Mouse (Mus musculus) stomach, embryonic 15.5 days (tissue): Measurements from ENCODE around the gene Dpp6. TPM values are rescaled to one million over a fixed set of nuclear protein-coding genes. Genes with fewer than 3 reads are reported as not detected.

Experiments used
- ATAC-seq: fragments of 200-750 bp; cut with Nextera tagmentation; 2 replicates; pipeline ENCODE4 v1.8.0; 2017; ENCODE audit warnings: low read depth, moderate number of reproducible peaks, moderate TSS enrichment; ENCODE audit not compliant: insufficient read depth, low FRiP score
- H3K27ac ChIP-seq: fragments of 300-500 bp; sonication (generic); 2 replicates; pipeline ENCODE4 v1.5.1; 2015; ENCODE audit warnings: mild to moderate bottlenecking, inconsistent platforms
- H3K27me3 ChIP-seq: fragments of 300-500 bp; sonication (generic); replicated peaks from 2 replicates; pipeline ENCODE4 v1.6.1; 2015; ENCODE audit warnings: inconsistent platforms
- H3K36me3 ChIP-seq: fragments of 300-500 bp; sonication (generic); 2 replicates; pipeline ENCODE4 v1.6.1; 2015; ENCODE audit warnings: inconsistent platforms
- H3K4me1 ChIP-seq: fragments of 300-500 bp; sonication (generic); 2 replicates; pipeline ENCODE4 v1.6.1; 2015; ENCODE audit warnings: inconsistent platforms
- H3K4me2 ChIP-seq: fragments of 300-500 bp; sonication (generic); 2 replicates; pipeline ENCODE4 v1.6.1; 2015; ENCODE audit warnings: mild to moderate bottlenecking, inconsistent platforms
- H3K4me3 ChIP-seq: fragments of 300-500 bp; sonication (generic); replicated peaks from 2 replicates; pipeline ENCODE4 v1.5.1; 2015; ENCODE audit warnings: inconsistent platforms
- H3K9ac ChIP-seq: fragments of 300-500 bp; sonication (generic); 2 replicates; pipeline ENCODE4 v1.6.1; 2015; ENCODE audit warnings: inconsistent platforms
- H3K9me3 ChIP-seq: fragments of 300-500 bp; sonication (generic); 2 replicates; pipeline ENCODE4 v1.6.1; 2016; ENCODE audit warnings: inconsistent platforms
- WGBS: fragments of 180-500 bp; shearing (Covaris S2); methylation state at CpG from one replicate; pipeline ENCODE4 v1.1.7; 2015; 5-methylcytosine and 5-hydroxymethylcytosine counted together
- polyA plus RNA-seq: library from polyadenylated mRNA; unstranded; fragments of >200 nt; fragmentation: Nextera tagmentation; extraction: Ambion mirVana; gene quantifications from 2 replicates; pipeline ENCODE4 v1.2.1, GENCODE M21; 2015

The Dpp6 gene
- polyA plus RNA-seq, 1 experiment from 2014 or later: 2.4 TPM

GRCm38 (mm10) chr5:27037796-27038195 is 220.8 kb downstream of the Dpp6 start:
- H3K27ac ChIP-seq: no peak overlapping the region
- no peaks in the 10 kb centered on the region for H3K36me3 ChIP-seq
- 61% methylated on average over 5 of the region's 5 CpGs for WGBS
- ATAC-seq: no peak
- H3K27me3 ChIP-seq: no peaks in the 10 kb centered on the region
- H3K4me1 ChIP-seq: no peaks in the 10 kb centered on the region
- no peak overlapping the region for H3K4me3 ChIP-seq
- no peaks in the 10 kb centered on the region for H3K9me3 ChIP-seq
- no peak overlapping the region for H3K4me2 ChIP-seq
- no peak overlapping the region for H3K9ac ChIP-seq

- ATAC-seq: no peak
- no peaks in the 10 kb centered on the region for H3K36me3 ChIP-seq
- WGBS: 30% methylated on average over 7 of the region's 7 CpGs
- H3K4me1 ChIP-seq: no peaks in the 10 kb centered on the region
- no peaks in the 10 kb centered on the region for H3K9me3 ChIP-seq
- H3K27me3 ChIP-seq: peaks cover 29% of the 10 kb centered on the region
- no peak overlapping the region for H3K27ac ChIP-seq
- H3K4me2 ChIP-seq: no peak overlapping the region
- no peak overlapping the region for H3K4me3 ChIP-seq
- no peak overlapping the region for H3K9ac ChIP-seq
These were observed 231.2 kb downstream of the Dpp6 start for GRCm38 (mm10) chr5:27048167-27048566.

GRCm38 (mm10) chr5:27048926-27049325 is 231.9 kb downstream of the Dpp6 start:
- Histone ChIP-seq H3K4me3 (peak overlapping the region; percentile 15; the same call in 1 of the 2 replicates), H3K27me3 (peaks cover 29% of the 10 kb centered on the region)
- no peak for ATAC-seq

GRCm38 (mm10) chr5:27049341-27050091 is 232.5 kb downstream of the Dpp6 start:
- Histone ChIP-seq H3K27me3 (peaks cover 29% of the 10 kb centered on the region), H3K9ac (no peak overlapping the region), H3K4me1 (no peaks in the 10 kb centered on the region), H3K4me3 (peak overlapping the region; percentile 15), H3K9me3 (no peaks in the 10 kb centered on the region), H3K36me3 (no peaks in the 10 kb centered on the region), H3K4me2 (peak overlapping the region; percentile 36), H3K27ac (no peak overlapping the region)
- no peak for ATAC-seq
- 1% methylated on average over 53 of the region's 55 CpGs for WGBS

More at GRCm38 (mm10) chr5:27048926-27049325, 231.9 kb downstream of the Dpp6 start:
- peak overlapping the region; percentile 36 for H3K4me2 ChIP-seq
- no peak overlapping the region for H3K27ac ChIP-seq
- no peaks in the 10 kb centered on the region for H3K4me1 ChIP-seq
- WGBS: 6% methylated on average over 9 of the region's 9 CpGs
- H3K9me3 ChIP-seq: no peaks in the 10 kb centered on the region
- H3K9ac ChIP-seq: no peak overlapping the region
- no peaks in the 10 kb centered on the region for H3K36me3 ChIP-seq

GRCm38 (mm10) chr5:27051250-27051649 is 234.2 kb downstream of the Dpp6 start:
- Histone ChIP-seq H3K27ac (no peak overlapping the region), H3K4me3 (no peak overlapping the region), H3K27me3 (peaks cover 29% of the 10 kb centered on the region), H3K9me3 (no peaks in the 10 kb centered on the region), H3K9ac (no peak overlapping the region), H3K4me1 (no peaks in the 10 kb centered on the region), H3K4me2 (no peak overlapping the region), H3K36me3 (no peaks in the 10 kb centered on the region)
- no peak for ATAC-seq
- WGBS: 38% methylated on average over 3 of the region's 3 CpGs

GRCm38 (mm10) chr5:27052441-27052840 is 235.4 kb downstream of the Dpp6 start:
- no peaks in the 10 kb centered on the region for H3K4me1 ChIP-seq
- no peak overlapping the region for H3K9ac ChIP-seq
- no peak for ATAC-seq
- 22% methylated on average over 2 of the region's 2 CpGs for WGBS
- H3K27me3 ChIP-seq: peaks cover 29% of the 10 kb centered on the region
- no peaks in the 10 kb centered on the region for H3K36me3 ChIP-seq
- H3K27ac ChIP-seq: no peak overlapping the region
- H3K4me2 ChIP-seq: no peak overlapping the region
- H3K4me3 ChIP-seq: no peak overlapping the region
- no peaks in the 10 kb centered on the region for H3K9me3 ChIP-seq

GRCm38 (mm10) chr5:27056436-27056835 is 239.4 kb downstream of the Dpp6 start:
- H3K9ac ChIP-seq: no peak overlapping the region
- ATAC-seq: no peak
- H3K36me3 ChIP-seq: no peaks in the 10 kb centered on the region
- no peaks in the 10 kb centered on the region for H3K4me1 ChIP-seq
- H3K4me2 ChIP-seq: no peak overlapping the region
- H3K9me3 ChIP-seq: no peaks in the 10 kb centered on the region
- H3K27ac ChIP-seq: no peak overlapping the region
- 0 out of 2 replicates have a peak, but pooled peaks cover 2% of the 10 kb centered on the region for H3K27me3 ChIP-seq
- H3K4me3 ChIP-seq: no peak overlapping the region
- 40% methylated on average over 5 of the region's 5 CpGs for WGBS

GRCm38 (mm10) chr5:27060114-27060513 is 243.1 kb downstream of the Dpp6 start:
- Histone ChIP-seq H3K9me3 (no peaks in the 10 kb centered on the region), H3K9ac (no peak overlapping the region), H3K4me1 (no peaks in the 10 kb centered on the region), H3K4me3 (no peak overlapping the region), H3K4me2 (no peak overlapping the region), H3K27me3 (no peaks in the 10 kb centered on the region), H3K27ac (no peak overlapping the region), H3K36me3 (no peaks in the 10 kb centered on the region)
- 75% methylated on average over 4 of the region's 4 CpGs for WGBS
- ATAC-seq: no peak

- no peak overlapping the region for H3K27ac ChIP-seq
- H3K4me3 ChIP-seq: no peak overlapping the region
- H3K36me3 ChIP-seq: no peaks in the 10 kb centered on the region
- no peak overlapping the region for H3K4me2 ChIP-seq
- 75% methylated on average over 1 of the region's 1 CpGs for WGBS
- no peaks in the 10 kb centered on the region for H3K4me1 ChIP-seq
- no peak overlapping the region for H3K9ac ChIP-seq
- no peak for ATAC-seq
- no peaks in the 10 kb centered on the region for H3K9me3 ChIP-seq
- no peaks in the 10 kb centered on the region for H3K27me3 ChIP-seq
These were observed 246.9 kb downstream of the Dpp6 start for GRCm38 (mm10) chr5:27063871-27064270.

- Histone ChIP-seq H3K9me3 (no peaks in the 10 kb centered on the region), H3K4me1 (no peaks in the 10 kb centered on the region), H3K4me2 (no peak overlapping the region), H3K4me3 (no peak overlapping the region), H3K27ac (no peak overlapping the region), H3K9ac (no peak overlapping the region), H3K36me3 (no peaks in the 10 kb centered on the region), H3K27me3 (no peaks in the 10 kb centered on the region)
- 65% methylated on average over 4 of the region's 4 CpGs for WGBS
- no peak for ATAC-seq
These were observed 249.8 kb downstream of the Dpp6 start for GRCm38 (mm10) chr5:27066837-27067236.

- no peak overlapping the region for H3K4me3 ChIP-seq
- no peak overlapping the region for H3K9ac ChIP-seq
- WGBS: 24% methylated on average over 8 of the region's 8 CpGs
- H3K36me3 ChIP-seq: no peaks in the 10 kb centered on the region
- no peak for ATAC-seq
- no peaks in the 10 kb centered on the region for H3K9me3 ChIP-seq
- H3K27ac ChIP-seq: no peak overlapping the region
- no peaks in the 10 kb centered on the region for H3K27me3 ChIP-seq
- H3K4me1 ChIP-seq: no peaks in the 10 kb centered on the region
- no peak overlapping the region for H3K4me2 ChIP-seq
These were observed 258.2 kb downstream of the Dpp6 start for GRCm38 (mm10) chr5:27075131-27075591.

GRCm38 (mm10) chr5:27076046-27076445 is 259.0 kb downstream of the Dpp6 start:
- WGBS: 33% methylated on average over 1 of the region's 1 CpGs
- no peaks in the 10 kb centered on the region for H3K36me3 ChIP-seq
- H3K27me3 ChIP-seq: no peaks in the 10 kb centered on the region
- no peaks in the 10 kb centered on the region for H3K4me1 ChIP-seq
- no peak overlapping the region for H3K9ac ChIP-seq
- no peak overlapping the region for H3K27ac ChIP-seq
- H3K9me3 ChIP-seq: no peaks in the 10 kb centered on the region
- no peak for ATAC-seq
- H3K4me3 ChIP-seq: no peak overlapping the region
- H3K4me2 ChIP-seq: no peak overlapping the region
